Mouse (Mus musculus): ENCODE results near the gene Hook2. TPM values are rescaled to one million over a fixed set of nuclear protein-coding genes. Genes with fewer than 3 reads are reported as not detected.

The Hook2 gene
- total and polyA plus RNA-seq, 3 experiments: 7.1 to 24.7 (median 9.8) TPM

- H3K27me3 ChIP-seq (replicated peaks): no peaks in the 10 kb centered on the region
Observed at GRCm38 (mm10) chr8:85013230-85013840, 22.9 kb downstream of the Hook2 start.

GRCm38 (mm10) chr8:85014431-85014830, 24.0 kb downstream of the Hook2 start, which contains the start of gene Best2:
Best2 (minus strand) TSS chr8:85014531.
- H3K4me1 ChIP-seq (ENCODE audit: control insufficient read depth in 1 of 2, insufficient read depth in 2 of 2): no peaks in the 10 kb centered on the region
- peaks cover 19 to 31% of the 10 kb centered on the region in 2 experiments for H3K36me3 ChIP-seq (replicated peaks in 1 of 2; ENCODE audit: control insufficient read depth in 1 of 2, insufficient read depth in 1 of 2, low read length in 1 of 2)
- H3K79me2 ChIP-seq (replicated peaks; ENCODE audit: control insufficient read depth, extremely low read depth, insufficient read depth, poor library complexity, severe bottlenecking): no peaks in the 10 kb centered on the region
- DNase-seq (ENCODE audit: extremely low read depth): no peak
- in situ Hi-C loops (cut with MboI; ENCODE audit: low pct_ligation_motif_present, low pct_unique_long_range_greater_than_20kb, low sequenced_read_pairs): no loop called here
- no peaks in the 10 kb centered on the region for H3K9me3 ChIP-seq (replicated peaks; ENCODE audit: low read length)
- no peak within 1 kb of the TSS for H3K27ac ChIP-seq (ENCODE audit: insufficient read depth, low read depth)
- H3K4me2 ChIP-seq (ENCODE audit: insufficient read depth, low read depth, poor library complexity, severe bottlenecking): peak within 1 kb of the TSS; percentile 9; the same call in 1 of the 2 replicates
- peak within 1 kb of the TSS in 2 of 3 experiments; percentile 5 to 18 for H3K4me3 ChIP-seq (replicated peaks in 1 of 3; ENCODE audit: low read depth in 2 of 3, low read length in 2 of 3, poor library complexity in 1 of 3)
- no peak for TF ChIP-seq TBP (conservative IDR thresholded peaks at IDR 0.05; ENCODE audit: low read depth, low read length)
- TF ChIP-seq EP300 (IDR thresholded peaks at IDR 0.05; ENCODE audit: low read length): no peak
- no peak for TF ChIP-seq JUN (IDR thresholded peaks at IDR 0.05; ENCODE audit: insufficient read depth, low read depth, low read length)
- TF ChIP-seq SIN3A (IDR thresholded peaks at IDR 0.05; ENCODE audit: low read length): no peak
- TF ChIP-seq POLR2A (IDR thresholded peaks at IDR 0.05; ENCODE audit: low read depth, low read length): no peak
- dilution Hi-C loops (cut with MboI; ENCODE audit: extremely low pct_ligation_motif_present, extremely low pct_unique_long_range_greater_than_20kb, low sequenced_read_pairs): no loop called here
- peak within 1 kb of the TSS; percentile 1; the same call in 1 of the 2 replicates for H3K9ac ChIP-seq (ENCODE audit: insufficient read depth, low read depth)
- H3K27me3 ChIP-seq (replicated peaks): no peaks in the 10 kb centered on the region

More at GRCm38 (mm10) chr8:85013230-85013840, 22.9 kb downstream of the Hook2 start:
- Histone ChIP-seq H3K9me3 (replicated peaks; ENCODE audit: low read length) (no peaks in the 10 kb centered on the region), H3K79me2 (replicated peaks; ENCODE audit: control insufficient read depth, extremely low read depth, insufficient read depth, poor library complexity, severe bottlenecking) (no peaks in the 10 kb centered on the region), H3K9ac (ENCODE audit: insufficient read depth, low read depth) (peak overlapping the region; percentile 1; the same call in 1 of the 2 replicates), H3K4me2 (ENCODE audit: insufficient read depth, low read depth, poor library complexity, severe bottlenecking) (peak overlapping the region; percentile 9; the same call in 1 of the 2 replicates), H3K36me3 (replicated peaks in 1 of 2; ENCODE audit: control insufficient read depth in 1 of 2, insufficient read depth in 1 of 2, low read length in 1 of 2) (peaks cover 8 to 22% of the 10 kb centered on the region in 2 experiments), H3K27ac (ENCODE audit: insufficient read depth, low read depth) (no peak overlapping the region), H3K4me3 (replicated peaks in 1 of 3; ENCODE audit: low read depth in 2 of 3, low read length in 2 of 3, poor library complexity in 1 of 3) (peak overlapping the region in 2 of 3 experiments; percentile 5 to 18), H3K4me1 (ENCODE audit: control insufficient read depth in 1 of 2, insufficient read depth in 2 of 2) (no peaks in the 10 kb centered on the region)
- TF ChIP-seq RAD21 (IDR thresholded peaks at IDR 0.05; ENCODE audit: low read depth, low read length): peak; percentile 38
- TF ChIP-seq ELF1 (IDR thresholded peaks at IDR 0.05; ENCODE audit: low read depth, low read length): 0 out of 2 replicates have a peak, but pooled peaks have one; percentile 12
- no peak for TF ChIP-seq PAX5 (IDR thresholded peaks at IDR 0.05; ENCODE audit: low read length)
- TF ChIP-seq CTCF (conservative IDR thresholded peaks at IDR 0.05 in 1 of 2, IDR thresholded peaks at IDR 0.05 in 1 of 2; ENCODE audit: low read depth in 2 of 2, low read length in 2 of 2): peak in 1 of 2 experiments; percentile 68; a peak in 2 of 4 replicates
- TF ChIP-seq SMC3 (IDR thresholded peaks at IDR 0.05; ENCODE audit: low read depth, low read length): peak; percentile 38
- no peak for DNase-seq (ENCODE audit: extremely low read depth)
- in situ Hi-C loops (cut with MboI; ENCODE audit: low pct_ligation_motif_present, low pct_unique_long_range_greater_than_20kb, low sequenced_read_pairs): no loop called here
- dilution Hi-C loops (cut with MboI; ENCODE audit: extremely low pct_ligation_motif_present, extremely low pct_unique_long_range_greater_than_20kb, low sequenced_read_pairs): no loop called here

GRCm38 (mm10) chr8:85016724-85017123, 26.3 kb downstream of the Hook2 start:
- H3K4me2 ChIP-seq (ENCODE audit: insufficient read depth, low read depth, poor library complexity, severe bottlenecking): no peak overlapping the region; the same call in 1 of the 2 replicates
- dilution Hi-C loops (cut with MboI; ENCODE audit: extremely low pct_ligation_motif_present, extremely low pct_unique_long_range_greater_than_20kb, low sequenced_read_pairs): no loop called here
- H3K36me3 ChIP-seq (replicated peaks in 1 of 2; ENCODE audit: control insufficient read depth in 1 of 2, insufficient read depth in 1 of 2, low read length in 1 of 2): peaks cover 41 to 54% of the 10 kb centered on the region in 2 experiments
- peaks cover 0 to 4% of the 10 kb centered on the region in 2 experiments; a peak in 1 of 4 replicates for H3K4me1 ChIP-seq (ENCODE audit: control insufficient read depth in 1 of 2, insufficient read depth in 2 of 2)
- no peak overlapping the region for H3K27ac ChIP-seq (ENCODE audit: insufficient read depth, low read depth)
- no peak overlapping the region for H3K4me3 ChIP-seq (replicated peaks in 1 of 3; ENCODE audit: low read depth in 2 of 3, low read length in 2 of 3, poor library complexity in 1 of 3)
- no peak for DNase-seq (ENCODE audit: extremely low read depth)
- in situ Hi-C loops (cut with MboI; ENCODE audit: low pct_ligation_motif_present, low pct_unique_long_range_greater_than_20kb, low sequenced_read_pairs): no loop called here
- no peaks in the 10 kb centered on the region for H3K9me3 ChIP-seq (replicated peaks; ENCODE audit: low read length)
- no peak overlapping the region for H3K9ac ChIP-seq (ENCODE audit: insufficient read depth, low read depth)
- H3K27me3 ChIP-seq (replicated peaks): no peaks in the 10 kb centered on the region
- TF ChIP-seq E2F4 (IDR thresholded peaks at IDR 0.05; ENCODE audit: insufficient replicate concordance, low read depth, low read length) (no peak), TCF12 (IDR thresholded peaks at IDR 0.05; ENCODE audit: low read depth, low read length) (no peak), IRF4 (IDR thresholded peaks at IDR 0.05; ENCODE audit: low read depth, low read length) (no peak), PAX5 (IDR thresholded peaks at IDR 0.05; ENCODE audit: low read length) (no peak), SMC3 (IDR thresholded peaks at IDR 0.05; ENCODE audit: low read depth, low read length) (no peak)
- H3K79me2 ChIP-seq (replicated peaks; ENCODE audit: control insufficient read depth, extremely low read depth, insufficient read depth, poor library complexity, severe bottlenecking): no peaks in the 10 kb centered on the region
